Mouse (Mus musculus) neural tube, embryonic 11.5 days (tissue): ENCODE measurements at regions not wholly inside any gene's neighbourhood (a gene's known extent, or its start where the extent isn't known, plus 50 kb on each side); places are given as distances from the start of the nearest gene placed in this dataset.
A peak's percentile ranks its signal among the peaks of the same experiment; 100 is the strongest.

Experiments used
- ATAC-seq: fragments of 200-750 bp; cut with Nextera tagmentation; 2 replicates; pipeline ENCODE4 v1.8.0; 2017; ENCODE audit warnings: moderate number of reproducible peaks, mild to moderate bottlenecking, moderate TSS enrichment, moderate library complexity; ENCODE audit not compliant: insufficient read depth, low FRiP score, low TSS enrichment
- DNase-seq: peaks from one replicate; pipeline ENCODE4 v3.0.0-alpha.2; 2015; ENCODE audit warnings: low spot score
- H3K27ac ChIP-seq: fragments of 300-500 bp; sonication (generic); 2 replicates; pipeline ENCODE4 v1.5.1; 2014; ENCODE audit warnings: low read depth, mild to moderate bottlenecking, low read length
- H3K27me3 ChIP-seq: fragments of 300-500 bp; sonication (generic); 2 replicates; pipeline ENCODE4 v1.6.1; 2014; ENCODE audit warnings: mild to moderate bottlenecking, low read length, mixed read lengths; ENCODE audit not compliant: control insufficient read depth, insufficient read depth
- H3K36me3 ChIP-seq: fragments of 300-500 bp; sonication (generic); 2 replicates; pipeline ENCODE4 v1.6.1; 2014; ENCODE audit warnings: mild to moderate bottlenecking, low read length, moderate library complexity, mixed read lengths; ENCODE audit not compliant: control insufficient read depth, insufficient read depth
- H3K4me1 ChIP-seq: fragments of 300-500 bp; sonication (generic); 2 replicates; pipeline ENCODE4 v1.6.1; 2014; ENCODE audit warnings: low read length, mixed read lengths; ENCODE audit not compliant: control insufficient read depth, insufficient read depth
- H3K4me2 ChIP-seq: fragments of 300-500 bp; sonication (generic); 2 replicates; pipeline ENCODE4 v1.6.1; 2014; ENCODE audit warnings: low read depth, mild to moderate bottlenecking, moderate library complexity
- H3K4me3 ChIP-seq: fragments of 300-500 bp; sonication (generic); 2 replicates; pipeline ENCODE4 v1.5.1; 2014; ENCODE audit warnings: low read depth, low read length
- H3K9ac ChIP-seq: fragments of 300-500 bp; sonication (generic); 2 replicates; pipeline ENCODE4 v1.6.1; 2014; ENCODE audit warnings: mild to moderate bottlenecking, low read length
- H3K9me3 ChIP-seq: fragments of 300-500 bp; sonication (generic); 2 replicates; pipeline ENCODE4 v1.6.1; 2016; ENCODE audit warnings: low read length; ENCODE audit not compliant: control insufficient read depth
- WGBS: fragments of 180-500 bp; shearing (Covaris S2); extraction: QIAGEN DNeasy Blood & Tissue Kit; methylation state at CpG from one replicate; pipeline ENCODE4 v1.1.7; 2014; 5-methylcytosine and 5-hydroxymethylcytosine counted together

DNA sequence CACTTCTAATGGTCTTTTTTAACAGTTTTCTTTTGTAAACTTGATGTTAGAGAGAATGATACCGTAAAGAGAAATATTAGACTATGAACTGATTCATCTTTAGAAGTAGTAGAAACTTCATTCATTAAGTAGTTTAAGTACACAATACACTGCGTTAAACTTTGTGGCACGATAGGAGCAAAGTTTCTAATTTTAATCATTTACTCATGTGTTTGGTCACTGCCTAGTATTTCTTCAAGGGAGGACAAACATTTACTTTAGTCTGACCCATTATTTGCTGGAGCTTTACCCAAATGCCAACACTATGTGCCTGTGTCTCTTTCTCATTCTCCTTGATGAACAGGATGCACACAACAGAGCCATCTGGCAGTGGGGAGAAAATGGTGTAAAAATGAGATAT is 200.6 kb downstream of the Chm start:
- Histone ChIP-seq H3K9me3 (no peaks in the 10 kb centered on the region), H3K27me3 (no peaks in the 10 kb centered on the region), H3K4me3 (no peak overlapping the region), H3K4me2 (no peak overlapping the region), H3K36me3 (no peaks in the 10 kb centered on the region), H3K9ac (no peak overlapping the region), H3K27ac (no peak overlapping the region), H3K4me1 (no peaks in the 10 kb centered on the region)
- no peak for ATAC-seq
- DNase-seq, result no peak
- WGBS, result 86% methylated on average over 3 of the region's 3 CpGs

GRCm38 (mm10) chrX:112984073-112984472 is 201.2 kb downstream of the Chm start:
- Histone ChIP-seq H3K9me3 (no peaks in the 10 kb centered on the region), H3K27ac (no peak overlapping the region), H3K9ac (no peak overlapping the region), H3K4me1 (no peaks in the 10 kb centered on the region), H3K36me3 (no peaks in the 10 kb centered on the region), H3K27me3 (no peaks in the 10 kb centered on the region), H3K4me3 (no peak overlapping the region), H3K4me2 (no peak overlapping the region)
- WGBS, result 83% methylated on average over 3 of the region's 3 CpGs
- no peak for ATAC-seq
- no peak for DNase-seq

- H3K9me3 ChIP-seq, result no peaks in the 10 kb centered on the region
- H3K36me3 ChIP-seq, result no peaks in the 10 kb centered on the region
- no peak for ATAC-seq
- no peaks in the 10 kb centered on the region for H3K27me3 ChIP-seq
- H3K27ac ChIP-seq, result no peak overlapping the region
- 57% methylated on average over 3 of the region's 3 CpGs for WGBS
- no peak overlapping the region for H3K4me2 ChIP-seq
- no peak overlapping the region for H3K9ac ChIP-seq
- no peak for DNase-seq
- H3K4me3 ChIP-seq, result no peak overlapping the region
- H3K4me1 ChIP-seq, result no peaks in the 10 kb centered on the region
Measured at GRCm38 (mm10) chrX:112978583-112978982, 206.7 kb downstream of the Chm start.

- H3K27ac ChIP-seq, result no peak overlapping the region
- 77% methylated on average over 3 of the region's 3 CpGs for WGBS
- H3K4me2 ChIP-seq, result no peak overlapping the region
- H3K9me3 ChIP-seq, result no peaks in the 10 kb centered on the region
- DNase-seq, result no peak
- no peaks in the 10 kb centered on the region for H3K4me1 ChIP-seq
- no peak overlapping the region for H3K4me3 ChIP-seq
- ATAC-seq, result no peak
- H3K9ac ChIP-seq, result no peak overlapping the region
- no peaks in the 10 kb centered on the region for H3K36me3 ChIP-seq
- no peaks in the 10 kb centered on the region for H3K27me3 ChIP-seq
Measured at GRCm38 (mm10) chrX:112964093-112964492, 221.2 kb downstream of the Chm start.

DNA sequence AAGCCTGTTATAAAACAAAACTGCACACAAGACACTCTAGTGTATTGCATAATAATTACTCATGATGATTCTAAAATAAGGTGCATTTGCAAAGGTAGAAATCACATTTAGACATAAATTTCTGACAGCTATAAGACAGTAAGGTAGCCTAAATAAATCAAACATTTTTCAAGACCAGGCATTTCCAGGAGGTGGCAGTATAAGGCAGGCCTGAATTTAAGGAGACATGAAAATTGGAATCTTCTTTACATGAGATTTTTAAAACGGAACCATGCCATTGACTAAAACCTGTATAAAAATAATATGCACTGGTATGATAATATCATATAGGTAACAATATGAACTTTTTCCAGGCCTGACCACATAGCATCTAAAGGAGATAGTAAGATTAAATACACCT is 235.5 kb downstream of the Chm start:
- no peaks in the 10 kb centered on the region for H3K4me1 ChIP-seq
- no peak overlapping the region for H3K27ac ChIP-seq
- ATAC-seq (no peak), DNase-seq (peak; percentile 10)
- no peak overlapping the region for H3K4me3 ChIP-seq
- no peaks in the 10 kb centered on the region for H3K36me3 ChIP-seq
- H3K9ac ChIP-seq, result no peak overlapping the region
- H3K9me3 ChIP-seq, result no peaks in the 10 kb centered on the region
- WGBS, result 69% methylated on average over 1 of the region's 1 CpGs
- H3K4me2 ChIP-seq, result no peak overlapping the region
- no peaks in the 10 kb centered on the region for H3K27me3 ChIP-seq

- Histone ChIP-seq H3K9me3 (no peaks in the 10 kb centered on the region), H3K9ac (no peak overlapping the region), H3K27ac (no peak overlapping the region), H3K36me3 (no peaks in the 10 kb centered on the region), H3K4me3 (no peak overlapping the region), H3K4me2 (no peak overlapping the region), H3K27me3 (no peaks in the 10 kb centered on the region), H3K4me1 (no peaks in the 10 kb centered on the region)
- DNase-seq (no peak), ATAC-seq (no peak)
- 89% methylated on average over 4 of the region's 4 CpGs for WGBS
Measured at GRCm38 (mm10) chrX:112947521-112947920, 237.8 kb downstream of the Chm start.

DNA sequence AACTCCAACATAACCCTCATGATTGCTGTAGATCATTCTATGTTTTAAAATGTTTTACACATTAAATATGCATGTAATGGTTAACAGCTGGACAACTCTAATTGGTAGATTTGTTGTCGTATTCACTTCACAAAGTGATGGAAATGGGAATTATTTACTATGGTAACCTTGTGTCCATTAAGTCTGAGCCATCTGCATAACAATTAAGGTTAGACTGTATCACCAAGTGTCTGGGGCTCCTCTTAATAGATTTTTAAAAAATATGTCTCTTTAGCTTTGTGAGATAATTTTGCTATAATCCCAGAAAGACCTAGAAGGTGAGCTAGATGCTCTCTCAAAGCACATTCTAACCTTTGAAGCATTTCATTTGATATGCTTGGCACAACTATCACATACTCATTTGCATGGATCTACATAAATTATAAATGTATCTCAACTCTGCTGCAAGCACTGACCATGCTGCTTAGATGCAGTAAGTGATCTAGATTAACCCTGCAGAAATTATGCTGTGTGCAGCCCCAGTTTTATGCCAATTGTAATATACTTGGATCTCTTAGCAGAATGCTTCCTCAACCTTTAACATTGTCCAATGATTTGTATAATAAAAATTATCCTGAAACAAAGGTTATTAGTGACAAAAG is 227.2 kb upstream of the Pof1b start:
- H3K9ac ChIP-seq, result no peak overlapping the region
- no peaks in the 10 kb centered on the region for H3K27me3 ChIP-seq
- H3K4me2 ChIP-seq, result no peak overlapping the region
- H3K36me3 ChIP-seq, result no peaks in the 10 kb centered on the region
- ATAC-seq (no peak), DNase-seq (no peak)
- H3K4me1 ChIP-seq, result no peaks in the 10 kb centered on the region
- H3K27ac ChIP-seq, result no peak overlapping the region
- H3K4me3 ChIP-seq, result no peak overlapping the region
- WGBS, result 73% methylated on average over 1 of the region's 1 CpGs
- H3K9me3 ChIP-seq, result no peaks in the 10 kb centered on the region

- DNase-seq, result no peak
- Histone ChIP-seq H3K9me3 (no peaks in the 10 kb centered on the region), H3K4me3 (no peak overlapping the region)
Measured at GRCm38 (mm10) chrX:112903631-112904410, 205.4 kb upstream of the Pof1b start.

DNA sequence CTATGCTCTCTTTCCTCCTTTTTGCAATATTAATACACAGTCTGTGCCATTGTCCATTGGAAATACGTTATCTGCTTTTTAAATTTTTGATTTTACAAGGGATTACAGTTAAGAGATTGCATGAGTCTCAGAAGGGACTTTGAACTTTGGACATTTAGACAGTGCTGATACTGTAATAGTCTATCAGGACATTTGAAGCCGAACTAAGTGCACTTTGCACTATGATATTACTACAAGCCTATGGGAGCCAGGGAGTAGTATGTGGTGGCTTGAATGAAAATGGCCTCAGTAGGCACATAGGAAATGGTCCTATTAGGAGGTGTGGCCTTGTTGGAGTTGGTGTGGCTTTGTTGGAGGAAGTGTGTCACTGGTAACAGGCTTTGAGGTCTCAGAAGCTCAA is 188.1 kb upstream of the Pof1b start:
- DNase-seq (no peak), ATAC-seq (no peak)
- no peak overlapping the region for H3K4me2 ChIP-seq
- H3K36me3 ChIP-seq, result no peaks in the 10 kb centered on the region
- no peaks in the 10 kb centered on the region for H3K27me3 ChIP-seq
- H3K9me3 ChIP-seq, result no peaks in the 10 kb centered on the region
- 85% methylated on average over 2 of the region's 2 CpGs for WGBS
- H3K4me1 ChIP-seq, result no peaks in the 10 kb centered on the region
- no peak overlapping the region for H3K9ac ChIP-seq
- H3K27ac ChIP-seq, result no peak overlapping the region
- no peak overlapping the region for H3K4me3 ChIP-seq

More at GRCm38 (mm10) chrX:112903631-112904410, 205.4 kb upstream of the Pof1b start:
- no peak overlapping the region for H3K27ac ChIP-seq
- no peak for ATAC-seq
- H3K9ac ChIP-seq, result no peak overlapping the region
- no peaks in the 10 kb centered on the region for H3K4me1 ChIP-seq
- no peak overlapping the region for H3K4me2 ChIP-seq
- 46% methylated on average over 11 of the region's 11 CpGs for WGBS
- no peaks in the 10 kb centered on the region for H3K27me3 ChIP-seq
- H3K36me3 ChIP-seq, result no peaks in the 10 kb centered on the region
